Mouse (Mus musculus) spleen, adult 2 months (tissue): Measurements from ENCODE around the gene Klb. TPM values are rescaled to one million over a fixed set of nuclear protein-coding genes. Genes with fewer than 3 reads are reported as not detected.

Source experiments
- DNase-seq, 2 experiments: peaks; one replicate each; pipeline versions ENCODE4 v3.0.0 to v3.0.0-alpha.2; 2012 to 2021; ENCODE audit warnings: low spot score in 2 of 2, low read depth in 1 of 2
- H3K27ac ChIP-seq: fragments of 200-500 bp; 2 replicates; pipeline ENCODE4 v1.5.1; 2012; ENCODE audit warnings: low read length, inconsistent platforms; ENCODE audit not compliant: insufficient read depth
- H3K27me3 ChIP-seq: fragments of 200-500 bp; 2 replicates; pipeline ENCODE4 v1.6.1; 2012; ENCODE audit warnings: mild to moderate bottlenecking, moderate library complexity, low read length, inconsistent platforms; ENCODE audit not compliant: control insufficient read depth, insufficient read depth
- H3K36me3 ChIP-seq: fragments of 200-500 bp; 2 replicates; pipeline ENCODE4 v1.6.1; 2012; ENCODE audit warnings: mild to moderate bottlenecking, low read length, inconsistent platforms; ENCODE audit not compliant: control insufficient read depth, insufficient read depth
- H3K4me1 ChIP-seq: fragments of 200-500 bp; 2 replicates; pipeline ENCODE4 v1.6.1; 2011; ENCODE audit warnings: inconsistent platforms; ENCODE audit not compliant: control insufficient read depth, insufficient read depth, insufficient read length
- H3K4me3 ChIP-seq: fragments of 200-500 bp; 2 replicates; pipeline ENCODE4 v1.5.1; 2011; ENCODE audit warnings: mild to moderate bottlenecking, inconsistent platforms; ENCODE audit not compliant: insufficient read depth, insufficient read length; ENCODE audit errors: extremely low read depth
- CTCF ChIP-seq: fragments of 200-500 bp; IDR thresholded peaks from 2 replicates; pipeline ENCODE4 v1.5.1; 2011; ENCODE audit warnings: mild to moderate bottlenecking, inconsistent platforms; ENCODE audit not compliant: insufficient read depth, insufficient read length, insufficient replicate concordance; ENCODE audit errors: extremely low read depth
- POLR2A ChIP-seq: fragments of 200-500 bp; IDR thresholded peaks from 2 replicates; pipeline ENCODE4 v1.6.1; 2011; ENCODE audit warnings: low read depth, low read length, inconsistent platforms
- WGBS: fragments of 180-500 bp; shearing (Covaris S2); methylation state at CpG from one replicate; pipeline ENCODE4 v1.1.7; 2018; 5-methylcytosine and 5-hydroxymethylcytosine counted together
- polyA plus RNA-seq: library from polyadenylated mRNA; depleted of rRNA; stranded (reverse); fragments of >200 nt; gene quantifications from 2 replicates; pipeline ENCODE4 v1.2.3, GENCODE M21; 2012

Klb gene
- polyA plus RNA-seq, 1 experiment: 0.14 TPM

- H3K27ac ChIP-seq: 0 out of 2 replicates have a peak overlapping the region, but pooled peaks have one; percentile 6
- WGBS: 88% methylated on average over 3 of the region's 3 CpGs
- no peak overlapping the region for H3K4me3 ChIP-seq
- peaks cover 24% of the 10 kb centered on the region; the same call in 1 of the 2 replicates for H3K4me1 ChIP-seq
- H3K36me3 ChIP-seq: no peaks in the 10 kb centered on the region; the same call in 1 of the 2 replicates
- TF ChIP-seq POLR2A (no peak), CTCF (no peak)
- no peaks in the 10 kb centered on the region for H3K27me3 ChIP-seq
- no peak for DNase-seq
These were observed 23.8 kb upstream of the Klb start for GRCm38 (mm10) chr5:65324271-65324670.

DNA sequence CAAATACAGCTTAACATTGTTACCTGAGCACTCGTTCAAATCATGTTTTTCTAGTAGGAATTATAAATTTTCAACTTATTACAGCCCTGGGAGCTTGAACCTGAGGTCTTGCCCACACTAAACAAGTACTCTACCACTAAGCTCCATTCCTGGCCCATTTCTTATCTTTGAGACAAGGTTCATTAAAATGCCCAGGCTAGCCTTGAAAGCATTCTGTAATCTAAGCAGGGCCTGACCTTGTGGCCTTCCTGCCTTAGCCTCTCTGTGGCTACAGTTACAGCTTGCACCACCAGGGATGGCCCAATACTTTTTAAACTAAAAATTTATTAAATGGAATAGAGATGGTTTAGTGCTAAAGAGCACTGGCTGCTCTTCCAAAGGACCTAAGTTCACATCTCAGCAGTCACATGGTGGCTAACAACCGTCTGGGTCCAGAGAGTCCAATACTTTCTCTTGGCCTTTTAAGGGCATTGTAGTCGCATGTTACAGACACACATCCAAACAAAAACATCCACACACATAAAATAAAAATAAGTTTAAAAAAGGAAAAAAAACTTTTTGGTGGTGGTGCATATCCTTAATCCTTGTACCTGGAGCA lies 23.3 kb upstream of the Klb start:
- TF ChIP-seq POLR2A: no peak
- Histone ChIP-seq H3K27ac (0 out of 2 replicates have a peak overlapping the region, but pooled peaks have one; percentile 38), H3K4me1 (peaks cover 26% of the 10 kb centered on the region; the same call in 1 of the 2 replicates), H3K4me3 (no peak overlapping the region), H3K27me3 (no peaks in the 10 kb centered on the region), H3K36me3 (no peaks in the 10 kb centered on the region)
- 87% methylated on average over 3 of the region's 3 CpGs for WGBS
- DNase-seq: no peak

- WGBS: 0% methylated on average over 5 of the region's 5 CpGs
- Histone ChIP-seq H3K27ac (peak overlapping the region; percentile 95), H3K4me1 (peaks cover 28% of the 10 kb centered on the region; the same call in 1 of the 2 replicates), H3K27me3 (no peaks in the 10 kb centered on the region), H3K4me3 (peak overlapping the region; percentile 34), H3K36me3 (no peaks in the 10 kb centered on the region)
- DNase-seq: peak; percentile 45 to 56
- TF ChIP-seq POLR2A (no peak; the same call in 1 of the 2 replicates), CTCF (no peak)
These were observed 21.9 kb upstream of the Klb start for GRCm38 (mm10) chr5:65326212-65326611.

DNA sequence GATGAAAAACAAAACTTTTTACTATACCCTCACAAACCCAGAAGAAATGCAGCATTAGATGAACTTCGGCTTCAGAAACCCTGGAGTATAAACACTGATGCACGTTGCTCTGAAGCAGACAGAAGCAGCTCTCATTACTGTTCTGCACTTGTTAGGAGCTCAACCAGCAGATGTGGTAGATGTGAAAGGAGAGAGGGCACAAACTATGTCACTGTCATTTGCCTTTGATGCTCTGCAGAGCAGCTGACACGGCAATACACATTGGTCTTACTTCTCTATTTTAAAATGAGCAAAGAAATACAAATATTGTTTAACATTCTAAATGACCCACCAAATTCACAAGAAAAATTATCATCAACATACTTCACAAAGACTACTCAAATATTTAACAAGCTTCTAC lies 18.1 kb upstream of the Klb start:
- TF ChIP-seq POLR2A (no peak), CTCF (no peak)
- Histone ChIP-seq H3K4me1 (peaks cover 16% of the 10 kb centered on the region; the same call in 1 of the 2 replicates), H3K27me3 (no peaks in the 10 kb centered on the region), H3K4me3 (no peak overlapping the region), H3K36me3 (no peaks in the 10 kb centered on the region), H3K27ac (no peak overlapping the region)
- WGBS: 44% methylated on average over 3 of the region's 3 CpGs
- DNase-seq: no peak

DNA sequence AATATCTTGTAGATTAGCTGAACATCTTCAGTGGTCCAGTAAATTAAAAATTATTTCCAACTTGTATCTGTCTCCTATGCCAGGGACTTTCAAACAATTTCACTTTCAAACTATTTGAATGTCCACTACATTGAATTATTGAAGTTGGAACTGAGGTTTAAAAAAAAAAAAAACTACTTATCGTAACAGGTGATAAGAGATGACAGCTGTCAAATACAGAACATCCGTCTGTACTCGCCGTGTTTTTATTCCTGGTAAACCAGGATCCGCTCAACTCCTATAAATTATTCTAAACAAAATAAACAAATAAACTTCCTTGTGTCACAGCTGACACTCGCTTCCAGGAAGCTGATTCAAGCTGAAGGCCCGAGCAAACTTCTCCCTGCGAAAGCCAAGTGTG lies 13.3 kb upstream of the Klb start:
- H3K27me3 ChIP-seq: no peaks in the 10 kb centered on the region
- WGBS: 2% methylated on average over 8 of the region's 8 CpGs
- H3K27ac ChIP-seq: peak overlapping the region; percentile 77
- no peak for TF ChIP-seq POLR2A
- TF ChIP-seq CTCF: no peak
- peak overlapping the region; percentile 96 for H3K4me3 ChIP-seq
- H3K4me1 ChIP-seq: peaks cover 6% of the 10 kb centered on the region; the same call in 1 of the 2 replicates
- DNase-seq: no peak
- no peaks in the 10 kb centered on the region for H3K36me3 ChIP-seq

DNA sequence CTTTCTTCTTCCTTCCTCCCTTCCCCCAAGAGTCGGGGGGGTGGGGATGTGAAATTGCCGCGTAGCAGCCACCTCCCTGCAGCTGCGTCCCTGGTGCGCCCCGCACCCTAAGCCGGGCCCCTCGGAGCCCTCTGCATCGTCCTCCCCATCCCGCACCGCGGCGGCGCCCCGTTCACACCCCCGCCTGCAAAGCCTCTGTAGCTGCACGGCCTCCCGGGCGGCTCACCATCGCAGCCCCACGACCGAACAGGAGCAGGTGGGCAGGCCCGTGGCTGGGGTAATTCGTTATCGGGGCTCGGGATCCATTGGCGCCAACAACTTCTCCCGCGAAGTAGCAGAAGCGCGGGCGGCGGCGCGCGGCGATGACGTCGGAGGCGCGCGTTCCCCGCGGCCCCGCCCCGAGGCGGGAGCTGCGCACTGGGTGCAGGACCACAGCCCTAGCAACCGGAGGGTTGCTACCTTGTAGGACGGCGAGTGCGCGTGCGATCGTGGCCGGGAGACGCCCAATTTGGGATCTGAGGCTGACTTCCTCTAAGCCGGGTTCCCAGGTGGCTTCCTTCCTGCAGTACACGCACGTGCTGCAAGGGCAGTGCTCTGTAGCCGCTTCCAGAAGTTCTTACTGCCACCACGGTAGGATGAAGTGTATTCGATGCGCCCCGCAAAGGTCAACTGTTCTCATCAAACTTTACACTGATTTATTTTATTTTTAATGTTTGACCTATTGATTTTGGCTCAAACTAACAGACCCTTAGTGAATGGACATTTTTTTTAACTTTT lies 12.6 kb upstream of the Klb start, which contains the start of gene Rfc1:
TSS of gene Rfc1 (minus strand) at position 373 of the 777 bp plus-strand sequence.
- under 1% methylated on average over 65 of the region's 65 CpGs for WGBS
- H3K4me3 ChIP-seq: peak within 1 kb of the TSS; percentile 96
- no peaks in the 10 kb centered on the region for H3K27me3 ChIP-seq
- peak; percentile 69 to 82 for DNase-seq
- H3K36me3 ChIP-seq: no peaks in the 10 kb centered on the region
- TF ChIP-seq POLR2A: no peak; the same call in 1 of the 2 replicates
- TF ChIP-seq CTCF: no peak
- H3K27ac ChIP-seq: peak within 1 kb of the TSS; percentile 77
- peaks cover 6% of the 10 kb centered on the region; the same call in 1 of the 2 replicates for H3K4me1 ChIP-seq

GRCm38 (mm10) chr5:65336075-65336355 lies 12.1 kb upstream of the Klb start:
- Histone ChIP-seq H3K36me3 (no peaks in the 10 kb centered on the region), H3K4me3 (no peak overlapping the region; the same call in 1 of the 2 replicates), H3K27me3 (no peaks in the 10 kb centered on the region), H3K4me1 (peaks cover 6% of the 10 kb centered on the region; the same call in 1 of the 2 replicates), H3K27ac (no peak overlapping the region)
- WGBS: 23% methylated on average over 4 of the region's 4 CpGs
- DNase-seq: no peak
- no peak for TF ChIP-seq CTCF
- TF ChIP-seq POLR2A: no peak
